Mouse (Mus musculus): ENCODE data around the gene Polr3k. TPM values are rescaled to one million over a fixed set of nuclear protein-coding genes. Genes with fewer than 3 reads are reported as not detected.

Polr3k gene
- 80.6 and 86.0 TPM in 2 replicates for polyA plus RNA-seq (2015; fragmentation: Nextera tagmentation; extraction: Ambion mirVana)

DNA sequence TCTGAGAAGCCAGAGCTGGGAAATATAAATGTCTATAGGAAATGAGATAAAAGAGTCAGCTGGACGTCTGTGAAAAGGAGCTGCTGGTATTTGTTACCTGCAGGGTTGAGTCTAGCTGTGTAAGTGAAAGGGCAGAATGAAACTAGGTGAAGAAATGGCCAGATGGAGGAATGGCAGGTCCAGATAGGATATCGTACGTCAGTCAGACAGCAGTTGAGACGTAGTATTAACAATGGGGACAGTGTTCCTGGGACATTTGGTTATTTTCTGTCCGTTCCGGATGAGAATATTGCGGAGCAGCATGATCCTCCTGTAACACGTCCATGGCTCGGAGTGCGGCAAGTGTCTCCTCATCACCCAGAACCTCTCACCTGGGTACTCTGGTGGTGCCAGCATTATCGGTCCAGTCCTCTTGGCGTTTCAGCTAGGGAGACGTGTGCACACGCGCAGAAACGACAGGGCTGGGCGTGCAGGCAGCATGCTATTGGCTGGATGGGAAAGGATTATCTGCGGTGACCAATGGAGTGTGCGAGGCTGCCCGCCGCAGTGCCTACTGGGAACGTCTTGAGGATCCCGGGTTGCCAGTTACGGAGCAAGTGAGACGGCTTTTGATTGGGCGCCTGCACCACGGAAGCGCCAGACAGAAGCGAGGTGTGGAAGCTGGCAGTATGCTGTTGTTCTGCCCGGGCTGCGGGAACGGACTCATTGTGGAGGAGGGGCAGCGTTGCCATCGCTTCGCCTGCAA, at the start of gene Polr3k:
Polr3k (plus strand) TSS at position 547 of the 745 bp plus-strand sequence.
- peak; percentile 100 for ATAC-seq
- under 1% methylated on average over 35 of the region's 35 CpGs for WGBS
- Histone ChIP-seq H3K27me3 (replicated peaks) (no peaks in the 10 kb centered on the region), H3K4me2 (replicated peaks) (peak within 1 kb of the TSS; percentile 68), H3K4me1 (replicated peaks) (peaks cover 5% of the 10 kb centered on the region), H3K36me3 (peaks cover 6% of the 10 kb centered on the region; the same call in 1 of the 2 replicates), H3K27ac (peak within 1 kb of the TSS; percentile 55), H3K4me3 (replicated peaks) (peak within 1 kb of the TSS; percentile 78), H3K9ac (peak within 1 kb of the TSS; percentile 68), H3K9me3 (no peaks in the 10 kb centered on the region)

DNA sequence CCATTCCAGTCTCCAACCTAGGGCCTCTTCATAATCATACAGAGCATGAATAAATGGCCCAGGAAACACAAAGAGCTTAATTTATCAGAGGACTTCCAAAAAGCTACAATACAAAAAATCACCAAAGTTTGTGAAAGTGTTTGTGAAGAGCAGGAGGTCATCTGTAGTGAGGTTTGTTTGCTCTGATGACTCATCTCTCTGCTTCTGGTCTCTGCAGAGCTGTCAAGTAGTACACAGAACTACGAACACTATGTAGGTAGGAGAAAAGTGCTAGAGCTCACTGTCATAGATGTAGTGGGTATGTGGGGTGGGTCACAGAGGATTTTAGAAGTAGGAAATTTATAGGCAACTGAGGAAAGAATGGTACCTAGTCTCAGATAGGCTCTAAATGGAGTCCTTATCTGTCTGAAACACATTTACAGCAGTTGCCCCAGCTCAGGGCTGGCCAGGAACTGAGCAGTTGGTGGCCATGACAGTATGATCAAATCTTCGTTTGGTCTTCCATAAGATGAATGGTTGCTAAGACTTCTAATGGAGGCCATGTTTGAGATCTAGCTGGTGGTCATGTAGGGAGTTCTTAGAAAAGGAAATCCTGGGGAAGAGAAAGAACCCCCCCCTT, 35.0 kb upstream of the Polr3k start:
- Histone ChIP-seq H3K27me3 (replicated peaks) (no peaks in the 10 kb centered on the region), H3K9me3 (no peaks in the 10 kb centered on the region), H3K36me3 (no peaks in the 10 kb centered on the region), H3K4me1 (replicated peaks) (no peaks in the 10 kb centered on the region), H3K4me2 (replicated peaks) (no peak overlapping the region), H3K9ac (no peak overlapping the region), H3K4me3 (replicated peaks) (no peak overlapping the region), H3K27ac (no peak overlapping the region)
- WGBS, result 61% methylated on average over 2 of the region's 2 CpGs
- no peak for ATAC-seq

DNA sequence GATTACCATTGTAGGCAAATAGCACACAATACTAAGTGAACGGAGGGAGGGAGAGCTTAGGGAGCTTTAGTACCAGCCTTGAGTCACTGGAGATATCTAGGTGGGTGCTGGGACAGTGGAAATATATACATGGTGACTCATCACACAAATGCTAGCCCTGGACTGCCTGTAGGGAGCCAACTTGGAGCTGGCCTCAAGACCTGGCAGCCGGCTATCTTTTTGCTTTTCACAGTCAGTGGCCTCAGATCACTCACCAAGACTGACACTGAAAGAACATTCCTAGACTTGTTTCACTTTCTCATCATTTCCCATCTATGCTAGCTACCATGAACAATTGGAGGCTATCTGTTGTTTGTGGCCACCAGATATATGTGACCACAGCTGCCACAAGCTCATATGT, 31.4 kb upstream of the Polr3k start:
- Histone ChIP-seq H3K4me3 (replicated peaks) (no peak overlapping the region), H3K9me3 (no peaks in the 10 kb centered on the region), H3K27me3 (replicated peaks) (no peaks in the 10 kb centered on the region), H3K36me3 (no peaks in the 10 kb centered on the region), H3K4me1 (replicated peaks) (no peaks in the 10 kb centered on the region), H3K4me2 (replicated peaks) (no peak overlapping the region), H3K9ac (no peak overlapping the region), H3K27ac (no peak overlapping the region)
- no peak for ATAC-seq
- 85% methylated on average over 2 of the region's 2 CpGs for WGBS

GRCm38 (mm10) chr2:181837372-181838292, 26.5 kb upstream of the Polr3k start, which contains the start of gene Pcmtd2:
TSS of gene Pcmtd2 (plus strand) at chr2:181837854.
- peak within 1 kb of the TSS; percentile 74 for H3K4me2 ChIP-seq (replicated peaks)
- no peaks in the 10 kb centered on the region for H3K36me3 ChIP-seq
- peak within 1 kb of the TSS; percentile 66 for H3K9ac ChIP-seq
- H3K4me3 ChIP-seq (replicated peaks), result peak within 1 kb of the TSS; percentile 68
- H3K27ac ChIP-seq, result peak within 1 kb of the TSS; percentile 77; the same call in 1 of the 2 replicates
- whole genome bisulfite sequencing, result under 1% methylated on average over 34 of the region's 35 CpGs
- H3K27me3 ChIP-seq (replicated peaks), result no peaks in the 10 kb centered on the region
- peak; percentile 99 for ATAC-seq
- 0 out of 2 replicates have a peak, but pooled peaks cover 5% of the 10 kb centered on the region for H3K4me1 ChIP-seq (replicated peaks)
- H3K9me3 ChIP-seq, result no peaks in the 10 kb centered on the region

GRCm38 (mm10) chr2:181838293-181838680, 25.9 kb upstream of the Polr3k start:
- Histone ChIP-seq H3K36me3 (no peaks in the 10 kb centered on the region), H3K4me1 (replicated peaks) (0 out of 2 replicates have a peak, but pooled peaks cover 5% of the 10 kb centered on the region), H3K4me2 (replicated peaks) (peak overlapping the region; percentile 74), H3K9me3 (no peaks in the 10 kb centered on the region), H3K4me3 (replicated peaks) (peak overlapping the region; percentile 68), H3K9ac (peak overlapping the region; percentile 66), H3K27me3 (replicated peaks) (no peaks in the 10 kb centered on the region), H3K27ac (0 out of 2 replicates have a peak overlapping the region, but pooled peaks have one; percentile 77)
- ATAC-seq, result no peak
- WGBS, result under 1% methylated on average over 3 of the region's 3 CpGs

DNA sequence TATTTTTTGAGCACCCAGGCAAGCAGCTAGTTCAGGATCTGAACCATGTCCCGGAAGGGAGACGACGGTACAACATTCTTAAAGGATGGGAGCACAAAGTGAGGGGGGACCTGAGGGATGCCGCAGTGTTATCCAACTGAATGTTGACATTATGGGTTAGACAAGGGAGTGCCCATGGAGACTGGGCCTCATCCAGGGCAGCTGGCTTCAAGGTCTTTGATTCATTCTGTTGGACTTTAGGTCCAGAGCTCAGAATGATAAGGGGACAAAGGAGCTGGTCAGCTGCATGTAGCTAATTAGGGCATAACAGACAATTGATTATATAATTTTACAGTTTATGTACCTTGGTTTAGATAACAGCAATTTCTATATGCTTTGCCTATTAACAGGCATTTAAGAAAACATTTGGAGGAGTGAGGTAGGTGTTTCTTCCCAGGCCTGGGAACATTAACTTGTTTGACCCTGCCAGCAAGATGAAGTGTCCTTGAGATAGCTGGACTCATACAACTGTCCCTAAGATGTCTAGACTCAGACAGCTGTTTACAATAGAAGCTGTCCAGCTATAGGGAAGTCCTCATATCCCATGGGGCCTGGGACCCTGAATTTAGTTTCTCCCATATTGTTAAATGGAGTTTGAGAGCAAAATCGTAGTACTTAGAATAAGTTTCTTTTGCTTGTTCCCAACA, 18.3 kb upstream of the Polr3k start:
- Histone ChIP-seq H3K9ac (no peak overlapping the region), H3K36me3 (no peaks in the 10 kb centered on the region), H3K9me3 (no peaks in the 10 kb centered on the region), H3K4me2 (replicated peaks) (no peak overlapping the region), H3K27ac (no peak overlapping the region), H3K27me3 (replicated peaks) (no peaks in the 10 kb centered on the region), H3K4me3 (replicated peaks) (no peak overlapping the region), H3K4me1 (replicated peaks) (no peaks in the 10 kb centered on the region)
- peak; percentile 87 for ATAC-seq
- 66% methylated on average over 5 of the region's 5 CpGs for WGBS

DNA sequence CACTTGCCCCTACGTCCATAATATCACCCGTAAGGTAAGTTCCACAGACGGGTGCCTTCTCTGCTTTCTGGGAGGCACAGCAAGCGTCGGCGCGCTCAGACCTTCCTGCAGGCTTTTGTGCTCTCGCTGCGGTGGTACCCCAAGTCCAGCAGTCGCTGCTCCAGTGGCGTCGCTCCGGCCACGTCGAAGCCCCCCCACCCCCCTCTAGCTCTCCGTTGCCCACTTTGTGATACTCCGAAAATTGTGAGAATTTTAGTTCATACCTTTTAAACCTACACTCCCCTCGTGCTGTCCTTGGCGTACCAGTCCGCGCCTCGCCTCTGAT, 361 bp downstream of the Polr3k start:
- H3K4me3 ChIP-seq (replicated peaks), result peak overlapping the region; percentile 78
- no peaks in the 10 kb centered on the region for H3K27me3 ChIP-seq (replicated peaks)
- peak overlapping the region; percentile 68 for H3K9ac ChIP-seq
- no peaks in the 10 kb centered on the region for H3K9me3 ChIP-seq
- H3K27ac ChIP-seq, result peak overlapping the region; percentile 55
- peaks cover 6% of the 10 kb centered on the region; the same call in 1 of the 2 replicates for H3K36me3 ChIP-seq
- peaks cover 5% of the 10 kb centered on the region for H3K4me1 ChIP-seq (replicated peaks)
- ATAC-seq, result no peak; the same call in 1 of the 2 replicates
- H3K4me2 ChIP-seq (replicated peaks), result peak overlapping the region; percentile 68
- under 1% methylated on average over 22 of the region's 22 CpGs for WGBS

DNA sequence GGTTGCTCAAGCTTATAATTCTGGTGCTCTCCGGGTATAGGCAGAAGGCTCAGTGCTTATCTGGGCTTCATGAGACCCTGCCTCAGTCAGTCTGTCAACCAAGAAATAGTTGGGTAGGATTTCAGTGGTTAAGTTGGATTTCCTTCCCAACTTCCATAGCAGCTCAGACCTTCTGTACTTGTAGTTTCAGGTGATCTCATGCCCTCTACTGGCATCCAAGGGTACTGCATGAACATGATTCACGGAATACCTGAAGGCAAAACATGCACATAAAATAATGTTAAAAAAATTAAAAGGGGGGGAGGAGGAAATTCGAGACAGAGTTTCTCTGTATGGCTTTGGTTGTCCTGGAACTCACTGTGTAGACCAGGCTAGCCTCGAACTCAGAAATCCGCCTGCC, 2.8 kb downstream of the Polr3k start:
- no peak overlapping the region for H3K9ac ChIP-seq
- no peak overlapping the region for H3K4me2 ChIP-seq (replicated peaks)
- ATAC-seq, result no peak
- no peak overlapping the region for H3K27ac ChIP-seq
- peaks cover 9% of the 10 kb centered on the region; the same call in 1 of the 2 replicates for H3K36me3 ChIP-seq
- no peaks in the 10 kb centered on the region for H3K9me3 ChIP-seq
- no peak overlapping the region for H3K4me3 ChIP-seq (replicated peaks)
- H3K27me3 ChIP-seq (replicated peaks), result no peaks in the 10 kb centered on the region
- peaks cover 5% of the 10 kb centered on the region for H3K4me1 ChIP-seq (replicated peaks)
- WGBS, result 57% methylated on average over 5 of the region's 5 CpGs

DNA sequence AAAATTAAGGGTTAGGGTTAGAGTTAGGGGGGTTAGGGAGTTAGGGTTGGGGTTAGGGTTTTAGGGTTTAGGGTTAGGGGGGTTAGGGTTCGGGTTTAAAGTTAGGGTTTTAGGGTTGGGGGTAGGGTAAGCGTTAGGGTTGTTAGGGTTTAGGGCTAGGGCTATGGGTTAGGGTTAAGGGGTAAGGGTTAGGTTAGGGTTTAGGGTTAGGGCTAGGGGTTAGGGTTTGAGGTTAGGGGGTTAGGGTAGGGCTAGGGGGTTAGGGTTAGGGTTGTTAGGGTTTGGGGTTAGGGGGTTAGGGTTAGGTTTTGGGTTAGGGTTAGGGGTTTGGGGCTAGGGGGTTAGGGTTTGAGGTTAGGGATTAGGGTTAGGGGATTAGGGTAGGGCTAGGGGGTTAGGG, 6.9 kb downstream of the Polr3k start:
- WGBS, result 96% methylated on average over 2 of the region's 2 CpGs
- no peak overlapping the region for H3K4me2 ChIP-seq (replicated peaks)
- H3K4me1 ChIP-seq (replicated peaks), result no peaks in the 10 kb centered on the region
- no peak overlapping the region for H3K9ac ChIP-seq
- H3K27me3 ChIP-seq (replicated peaks), result no peaks in the 10 kb centered on the region
- no peak overlapping the region for H3K4me3 ChIP-seq (replicated peaks)
- peaks cover 9% of the 10 kb centered on the region; the same call in 1 of the 2 replicates for H3K36me3 ChIP-seq
- no peak overlapping the region for H3K27ac ChIP-seq
- H3K9me3 ChIP-seq, result no peaks in the 10 kb centered on the region
- ATAC-seq, result no peak

- no peak for ATAC-seq
- no peak overlapping the region for H3K4me3 ChIP-seq (replicated peaks)
- no peak overlapping the region for H3K4me2 ChIP-seq (replicated peaks)
- no peaks in the 10 kb centered on the region for H3K9me3 ChIP-seq
- H3K9ac ChIP-seq, result no peak overlapping the region
- H3K4me1 ChIP-seq (replicated peaks), result no peaks in the 10 kb centered on the region
- H3K27me3 ChIP-seq (replicated peaks), result no peaks in the 10 kb centered on the region
- no peak overlapping the region for H3K27ac ChIP-seq
- no peaks in the 10 kb centered on the region for H3K36me3 ChIP-seq
- 82% methylated on average over 1 of the region's 1 CpGs for WGBS
Measured at GRCm38 (mm10) chr2:181878903-181879302, 14.8 kb downstream of the Polr3k start.

- H3K27me3 ChIP-seq (replicated peaks), result no peaks in the 10 kb centered on the region
- H3K36me3 ChIP-seq, result no peaks in the 10 kb centered on the region
- H3K27ac ChIP-seq, result no peak overlapping the region
- H3K4me1 ChIP-seq (replicated peaks), result no peaks in the 10 kb centered on the region
- H3K9ac ChIP-seq, result no peak overlapping the region
- no peak overlapping the region for H3K4me3 ChIP-seq (replicated peaks)
- 51% methylated on average over 3 of the region's 3 CpGs for whole genome bisulfite sequencing
- H3K9me3 ChIP-seq, result no peaks in the 10 kb centered on the region
- ATAC-seq, result peak; percentile 89
- no peak overlapping the region for H3K4me2 ChIP-seq (replicated peaks)
Measured at GRCm38 (mm10) chr2:181883022-181883749, 19.0 kb downstream of the Polr3k start.
